Mouse (Mus musculus): ENCODE measurements around the gene Trp53rkb. TPM values are rescaled to one million over a fixed set of nuclear protein-coding genes. Genes with fewer than 3 reads are reported as not detected.

The Trp53rkb gene
- polyA plus RNA-seq, 1 experiment from 2014 or later: 8.2 TPM

DNA sequence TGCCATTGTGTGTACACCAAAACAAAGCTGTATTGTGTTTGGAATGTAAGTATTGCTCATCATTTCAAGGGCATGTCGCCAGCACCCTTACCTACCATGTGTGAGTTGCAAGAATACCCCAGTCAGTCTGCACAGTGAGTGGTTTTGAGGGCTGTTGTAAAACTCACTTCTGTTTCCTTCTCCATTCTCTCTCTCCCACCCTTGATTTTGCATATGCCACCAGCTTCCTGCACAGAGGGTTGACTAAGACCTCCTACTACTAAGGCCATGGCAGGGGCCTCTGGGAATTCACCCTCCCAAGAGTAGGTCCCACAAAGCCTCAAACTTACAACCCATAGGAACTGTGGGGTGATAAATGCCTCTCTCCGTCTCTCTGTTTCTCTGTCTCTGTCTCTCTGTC, 9.1 kb downstream of the Trp53rkb start:
- no peak for ATAC-seq (ENCODE audit: low FRiP score)
- 79% methylated on average over 2 of the region's 2 CpGs for WGBS
- 0 out of 2 replicates have a peak, but pooled peaks cover 6% of the 10 kb centered on the region for H3K27me3 ChIP-seq
- no peak overlapping the region for H3K4me3 ChIP-seq
- no peak overlapping the region for H3K9ac ChIP-seq
- H3K9me3 ChIP-seq: no peaks in the 10 kb centered on the region
- H3K27ac ChIP-seq: no peak overlapping the region
- peaks cover 7% of the 10 kb centered on the region for H3K4me1 ChIP-seq (replicated peaks)
- H3K4me2 ChIP-seq: no peak overlapping the region
- peaks cover 34% of the 10 kb centered on the region for H3K36me3 ChIP-seq

DNA sequence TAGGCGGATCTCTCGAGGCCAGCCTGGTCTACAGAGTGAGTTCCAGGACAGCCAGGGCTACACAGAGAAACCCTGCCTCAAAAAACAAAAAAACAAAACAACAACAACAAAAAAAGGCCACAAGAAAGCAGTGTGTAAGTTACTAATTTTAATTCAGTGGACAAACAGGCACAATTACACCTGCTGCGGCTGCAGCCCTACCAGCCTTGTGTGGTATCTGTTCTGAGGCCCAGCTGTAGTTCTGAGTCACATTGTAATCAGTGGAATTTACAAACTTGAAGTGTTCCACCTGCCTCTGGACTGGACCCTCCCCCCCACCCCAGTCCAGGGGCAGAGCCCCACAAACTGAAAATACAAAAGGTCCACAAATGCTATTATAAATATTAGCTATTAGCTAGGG, 11.0 kb downstream of the Trp53rkb start:
- WGBS: 93% methylated on average over 3 of the region's 3 CpGs
- peaks cover 16% of the 10 kb centered on the region for H3K36me3 ChIP-seq
- no peak overlapping the region for H3K4me3 ChIP-seq
- ATAC-seq (ENCODE audit: low FRiP score): no peak
- H3K9me3 ChIP-seq: no peaks in the 10 kb centered on the region
- H3K4me1 ChIP-seq (replicated peaks): peaks cover 14% of the 10 kb centered on the region
- no peak overlapping the region for H3K4me2 ChIP-seq
- H3K27me3 ChIP-seq: 0 out of 2 replicates have a peak, but pooled peaks cover 6% of the 10 kb centered on the region
- H3K27ac ChIP-seq: no peak overlapping the region
- no peak overlapping the region for H3K9ac ChIP-seq

DNA sequence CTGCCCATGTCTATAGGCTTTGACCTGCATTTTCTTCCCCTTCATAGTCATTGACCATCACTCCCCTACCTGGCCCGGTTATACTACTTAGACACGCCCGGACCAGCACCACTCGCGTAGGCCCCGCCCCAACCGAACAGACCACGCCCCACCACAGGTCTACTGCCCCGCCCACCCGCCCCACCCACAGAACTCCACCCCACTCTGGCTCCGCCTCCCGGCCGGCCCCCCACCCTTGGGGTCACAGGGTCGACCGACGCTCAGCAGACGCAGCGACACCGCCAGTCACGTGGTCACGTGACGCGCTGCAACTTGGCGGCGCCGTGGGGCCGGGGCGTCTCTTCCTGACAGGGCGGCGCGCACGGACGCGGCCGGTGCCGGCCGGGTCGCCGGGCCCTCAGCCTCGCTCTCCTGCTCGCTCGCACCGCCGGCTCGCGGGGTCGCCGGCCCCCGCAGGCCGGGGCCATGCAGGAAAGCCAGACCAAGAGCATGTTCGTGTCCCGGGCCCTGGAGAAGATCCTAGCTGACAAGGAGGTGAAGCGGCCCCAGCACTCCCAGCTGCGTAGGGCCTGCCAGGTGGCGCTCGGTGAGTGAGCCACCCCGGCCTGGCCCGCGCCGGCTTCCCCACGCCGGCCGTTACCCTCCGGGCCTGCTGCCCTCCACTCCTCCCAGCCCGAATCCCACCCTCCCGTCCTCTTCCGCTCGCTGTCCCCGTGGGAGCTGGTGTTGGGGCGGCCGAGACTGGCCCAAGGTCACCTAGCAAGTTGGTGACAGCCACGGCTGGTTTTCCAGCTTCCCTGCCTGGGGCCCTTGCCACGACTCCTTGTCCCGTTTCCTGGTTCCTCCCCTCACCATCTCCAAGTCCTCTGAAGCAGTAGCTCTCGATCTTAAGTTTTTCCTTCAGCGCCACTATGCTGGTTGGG, 13.2 kb downstream of the Trp53rkb start, which contains the start of gene Arfgef2:
Gene Arfgef2 (plus strand): TSS at position 339 of the 923 bp plus-strand sequence.
- peak; percentile 90 for ATAC-seq (ENCODE audit: low FRiP score)
- no peaks in the 10 kb centered on the region for H3K9me3 ChIP-seq
- H3K27ac ChIP-seq: peak within 1 kb of the TSS; percentile 66
- H3K4me1 ChIP-seq (replicated peaks): peaks cover 22% of the 10 kb centered on the region
- WGBS: under 1% methylated on average over 71 of the region's 76 CpGs
- H3K36me3 ChIP-seq: no peaks in the 10 kb centered on the region
- peak within 1 kb of the TSS; percentile 76 for H3K4me3 ChIP-seq
- H3K27me3 ChIP-seq: 0 out of 2 replicates have a peak, but pooled peaks cover 6% of the 10 kb centered on the region
- H3K9ac ChIP-seq: peak within 1 kb of the TSS; percentile 91
- H3K4me2 ChIP-seq: peak within 1 kb of the TSS; percentile 80

DNA sequence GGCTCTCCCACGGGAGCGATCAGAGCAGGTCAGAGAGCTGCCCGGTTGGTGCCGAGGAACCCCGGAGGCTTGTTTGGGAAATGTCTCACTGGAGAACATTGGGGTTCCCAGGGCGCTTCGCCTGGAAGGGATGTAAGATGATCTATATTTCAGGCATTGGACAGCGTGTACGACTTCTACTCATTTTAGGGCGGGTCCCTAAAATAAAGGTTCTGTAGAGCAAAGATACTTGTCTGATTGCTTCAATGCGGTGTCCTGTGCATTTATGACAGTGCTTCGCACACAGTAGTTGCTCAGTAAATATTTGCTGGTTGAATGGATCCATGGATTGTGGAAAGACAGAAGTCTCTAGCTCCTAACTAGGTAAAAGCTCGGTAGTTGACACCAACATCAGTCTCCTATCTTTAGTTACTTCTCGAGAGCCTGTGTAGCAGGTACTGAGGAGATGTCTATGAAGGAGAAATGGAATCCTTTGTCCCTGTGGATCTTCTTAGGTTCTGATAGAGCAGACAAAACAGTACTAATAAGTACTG, 13.9 kb downstream of the Trp53rkb start:
- H3K9me3 ChIP-seq: no peaks in the 10 kb centered on the region
- H3K4me1 ChIP-seq (replicated peaks): peaks cover 22% of the 10 kb centered on the region
- no peaks in the 10 kb centered on the region for H3K36me3 ChIP-seq
- H3K9ac ChIP-seq: peak overlapping the region; percentile 91
- H3K4me3 ChIP-seq: peak overlapping the region; percentile 76
- peak overlapping the region; percentile 80 for H3K4me2 ChIP-seq
- ATAC-seq (ENCODE audit: low FRiP score): no peak
- 27% methylated on average over 14 of the region's 14 CpGs for whole genome bisulfite sequencing
- H3K27ac ChIP-seq: peak overlapping the region; percentile 66
- H3K27me3 ChIP-seq: 0 out of 2 replicates have a peak, but pooled peaks cover 6% of the 10 kb centered on the region

DNA sequence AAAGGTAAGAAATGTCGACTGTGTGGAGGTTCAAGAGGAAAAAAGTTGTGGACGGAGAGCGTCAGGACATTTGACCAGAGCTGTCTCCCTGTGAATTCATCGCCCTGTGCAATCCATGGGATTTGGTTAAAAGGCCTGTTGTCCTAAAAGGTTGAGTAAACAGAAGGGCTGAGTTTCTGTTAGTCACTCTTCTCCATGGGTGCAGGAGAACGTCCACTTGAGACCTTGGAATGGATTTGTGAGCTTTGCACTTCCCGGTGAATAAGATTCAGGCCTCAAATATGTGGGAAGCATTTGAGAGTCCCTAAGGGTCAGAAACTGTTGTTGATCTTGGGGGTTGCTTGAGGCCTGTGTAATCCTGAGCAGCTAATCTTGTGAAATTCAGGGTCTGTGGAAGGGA, 14.5 kb downstream of the Trp53rkb start:
- no peaks in the 10 kb centered on the region for H3K9me3 ChIP-seq
- 77% methylated on average over 6 of the region's 6 CpGs for WGBS
- no peak overlapping the region for H3K27ac ChIP-seq
- H3K4me2 ChIP-seq: peak overlapping the region; percentile 80
- H3K4me3 ChIP-seq: no peak overlapping the region; the same call in 1 of the 2 replicates
- peaks cover 22% of the 10 kb centered on the region for H3K4me1 ChIP-seq (replicated peaks)
- H3K27me3 ChIP-seq: 0 out of 2 replicates have a peak, but pooled peaks cover 6% of the 10 kb centered on the region
- no peak overlapping the region; the same call in 1 of the 2 replicates for H3K9ac ChIP-seq
- ATAC-seq (ENCODE audit: low FRiP score): no peak
- H3K36me3 ChIP-seq: no peaks in the 10 kb centered on the region

DNA sequence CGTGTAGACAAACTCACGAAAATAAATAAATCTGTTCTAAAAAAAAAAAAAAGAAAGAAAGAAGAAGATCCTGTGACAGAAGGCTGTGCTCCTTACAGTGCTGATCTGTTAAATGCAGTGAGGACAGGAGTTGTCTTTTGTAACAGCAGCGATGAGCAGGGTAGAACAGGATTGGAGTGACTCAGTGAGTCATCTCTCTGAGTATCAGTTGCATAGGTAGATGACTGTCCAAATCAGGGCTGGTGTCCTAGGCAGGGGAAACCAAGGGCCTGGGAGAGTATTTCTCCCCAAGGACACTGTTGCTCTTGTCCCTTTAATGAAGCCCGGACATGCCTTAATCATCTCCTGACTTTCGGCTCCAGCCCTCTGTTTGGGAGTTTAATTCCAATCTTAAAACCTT, 17.2 kb downstream of the Trp53rkb start:
- Histone ChIP-seq H3K9me3 (no peaks in the 10 kb centered on the region), H3K4me1 (replicated peaks) (peaks cover 22% of the 10 kb centered on the region), H3K27ac (no peak overlapping the region), H3K27me3 (no peaks in the 10 kb centered on the region), H3K4me2 (no peak overlapping the region), H3K36me3 (no peaks in the 10 kb centered on the region), H3K4me3 (no peak overlapping the region), H3K9ac (no peak overlapping the region)
- 95% methylated on average over 5 of the region's 5 CpGs for WGBS
- ATAC-seq (ENCODE audit: low FRiP score): no peak

DNA sequence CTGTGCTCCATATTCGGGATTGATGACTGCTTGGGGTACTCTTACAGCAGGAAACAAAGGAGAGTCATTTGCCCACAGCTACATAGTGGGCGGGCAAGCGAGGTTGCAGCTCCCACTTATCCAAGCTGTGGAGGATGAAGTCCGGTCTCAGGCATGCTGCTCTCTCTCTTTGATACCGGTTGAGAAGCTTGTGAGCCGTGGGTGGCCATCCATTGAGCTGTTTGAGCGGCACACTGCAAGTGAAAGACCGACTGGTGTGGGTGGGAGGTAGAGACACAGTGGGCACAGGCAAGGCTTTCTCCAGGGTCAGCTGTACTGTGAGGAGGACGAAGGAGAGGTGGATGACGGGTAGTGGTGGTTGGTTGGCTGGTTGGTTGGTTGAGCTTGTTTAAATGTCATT, 18.5 kb downstream of the Trp53rkb start:
- no peak overlapping the region for H3K9ac ChIP-seq
- WGBS: 85% methylated on average over 10 of the region's 10 CpGs
- ATAC-seq (ENCODE audit: low FRiP score): no peak

DNA sequence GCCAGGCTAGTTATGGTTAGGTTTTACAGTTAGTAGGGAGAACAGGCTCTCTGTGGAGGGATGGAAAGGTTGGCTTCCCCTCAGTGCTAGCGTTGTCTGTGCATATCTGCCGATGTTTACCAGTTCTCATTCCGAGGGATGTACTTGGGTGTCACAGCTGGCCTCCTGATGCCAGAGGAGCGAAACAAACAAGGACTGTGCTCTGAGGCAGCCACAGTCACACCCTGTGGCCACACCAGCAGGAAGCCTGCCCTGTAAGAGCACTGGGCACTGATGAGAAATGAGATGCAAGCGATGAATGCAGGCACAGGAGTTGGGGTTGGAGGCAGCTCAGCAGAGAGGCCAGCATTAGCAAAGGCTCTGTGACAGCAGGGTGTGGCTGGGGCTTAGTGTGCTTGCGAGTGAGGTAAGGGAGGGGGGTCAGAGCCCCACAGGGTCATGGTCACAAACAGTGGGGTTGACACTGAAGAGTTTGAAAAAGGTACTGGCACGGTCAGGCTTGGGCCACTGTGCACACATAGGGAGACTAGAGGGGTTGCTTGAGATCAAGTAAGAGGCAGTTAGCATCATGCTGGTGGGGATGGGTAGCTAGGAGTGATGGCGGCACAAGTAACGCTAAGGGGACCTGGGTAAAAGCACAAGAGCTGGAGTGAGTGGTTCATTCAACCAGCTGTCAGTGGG, 26.3 kb downstream of the Trp53rkb start:
- Histone ChIP-seq H3K36me3 (no peaks in the 10 kb centered on the region), H3K4me2 (no peak overlapping the region), H3K4me1 (replicated peaks) (peaks cover 12% of the 10 kb centered on the region), H3K27ac (no peak overlapping the region), H3K9me3 (no peaks in the 10 kb centered on the region), H3K9ac (no peak overlapping the region), H3K4me3 (no peak overlapping the region), H3K27me3 (no peaks in the 10 kb centered on the region)
- 86% methylated on average over 9 of the region's 9 CpGs for WGBS
- ATAC-seq (ENCODE audit: low FRiP score): no peak

More for the DNA sequence above, 18.5 kb downstream of the Trp53rkb start:
- Histone ChIP-seq H3K4me2 (no peak overlapping the region), H3K27me3 (no peaks in the 10 kb centered on the region), H3K4me3 (no peak overlapping the region), H3K27ac (no peak overlapping the region), H3K36me3 (no peaks in the 10 kb centered on the region), H3K9me3 (no peaks in the 10 kb centered on the region), H3K4me1 (replicated peaks) (peaks cover 21% of the 10 kb centered on the region)

DNA sequence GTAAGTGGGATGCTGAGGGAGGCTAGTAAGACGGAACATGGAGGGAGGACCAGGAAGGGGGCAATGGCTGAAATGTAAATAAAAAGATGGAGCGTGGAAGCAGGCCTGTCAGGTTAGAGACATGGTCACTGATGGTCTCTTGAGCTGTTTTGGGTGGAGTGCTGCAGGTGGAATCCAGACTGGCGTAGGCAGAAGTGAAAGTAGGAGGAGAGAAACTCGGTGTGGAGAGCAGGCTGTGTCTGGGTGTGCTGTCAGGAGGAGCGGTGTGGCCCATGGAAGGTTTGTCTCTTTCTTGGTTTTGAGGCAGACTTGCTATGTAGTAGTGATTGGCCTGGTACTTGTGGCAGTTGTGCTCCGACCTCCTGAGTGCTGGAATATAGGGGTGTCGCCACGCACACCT, 27.5 kb downstream of the Trp53rkb start:
- H3K36me3 ChIP-seq: no peaks in the 10 kb centered on the region
- no peak overlapping the region for H3K27ac ChIP-seq
- WGBS: 91% methylated on average over 8 of the region's 8 CpGs
- ATAC-seq (ENCODE audit: low FRiP score): no peak
- H3K4me2 ChIP-seq: no peak overlapping the region
- H3K4me3 ChIP-seq: no peak overlapping the region
- no peaks in the 10 kb centered on the region for H3K27me3 ChIP-seq
- no peak overlapping the region for H3K9ac ChIP-seq
- H3K9me3 ChIP-seq: no peaks in the 10 kb centered on the region
- H3K4me1 ChIP-seq (replicated peaks): peaks cover 12% of the 10 kb centered on the region

DNA sequence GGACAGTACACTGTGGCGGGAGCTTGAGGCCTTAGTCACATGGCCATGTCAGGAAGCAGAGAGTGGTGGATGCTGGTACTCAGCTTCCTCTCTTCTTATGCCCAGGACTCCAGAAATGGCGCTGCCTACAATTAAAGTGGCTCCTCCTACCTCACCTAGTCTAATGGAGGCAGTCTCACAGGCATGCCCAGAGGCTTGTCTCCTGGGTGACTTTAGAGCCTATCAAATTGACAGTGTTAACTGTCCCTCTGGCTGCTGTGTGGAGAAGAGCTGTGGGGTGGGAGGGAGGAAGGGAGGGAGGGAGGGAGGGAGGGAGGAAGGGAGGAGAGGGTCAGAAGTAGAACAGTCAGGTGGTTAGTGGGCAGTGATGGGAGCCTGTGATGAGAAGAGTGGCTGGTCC, 28.5 kb downstream of the Trp53rkb start:
- Histone ChIP-seq H3K9me3 (no peaks in the 10 kb centered on the region), H3K4me1 (replicated peaks) (peaks cover 12% of the 10 kb centered on the region), H3K4me2 (no peak overlapping the region), H3K9ac (no peak overlapping the region), H3K4me3 (no peak overlapping the region), H3K27me3 (no peaks in the 10 kb centered on the region), H3K36me3 (no peaks in the 10 kb centered on the region), H3K27ac (no peak overlapping the region)
- WGBS: 60% methylated on average over 2 of the region's 2 CpGs
- ATAC-seq (ENCODE audit: low FRiP score): no peak

DNA sequence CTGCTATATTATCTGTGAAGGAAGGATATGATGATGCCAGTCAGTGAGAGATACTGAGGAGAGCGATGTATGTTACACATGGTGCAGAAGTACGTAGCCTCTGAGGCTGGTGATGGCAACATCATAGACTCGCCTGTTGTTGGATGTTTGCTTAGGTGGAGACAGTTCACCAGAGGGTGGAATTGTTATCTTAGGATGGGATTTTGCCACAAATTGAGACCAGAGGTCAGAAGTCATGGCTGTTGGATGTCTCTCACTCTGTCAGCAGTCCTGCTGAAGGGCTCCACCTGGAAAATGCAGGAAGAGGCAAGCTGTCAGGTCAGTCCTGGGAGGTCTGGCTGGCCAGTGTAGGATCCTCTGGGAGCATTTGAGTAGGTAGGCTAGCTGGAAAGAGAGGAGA, 29.1 kb downstream of the Trp53rkb start:
- whole genome bisulfite sequencing: 92% methylated on average over 3 of the region's 3 CpGs
- Histone ChIP-seq H3K27ac (no peak overlapping the region), H3K4me2 (no peak overlapping the region), H3K27me3 (no peaks in the 10 kb centered on the region), H3K9me3 (no peaks in the 10 kb centered on the region), H3K9ac (no peak overlapping the region), H3K4me3 (no peak overlapping the region), H3K36me3 (no peaks in the 10 kb centered on the region), H3K4me1 (replicated peaks) (peaks cover 12% of the 10 kb centered on the region)
- ATAC-seq (ENCODE audit: low FRiP score): no peak

DNA sequence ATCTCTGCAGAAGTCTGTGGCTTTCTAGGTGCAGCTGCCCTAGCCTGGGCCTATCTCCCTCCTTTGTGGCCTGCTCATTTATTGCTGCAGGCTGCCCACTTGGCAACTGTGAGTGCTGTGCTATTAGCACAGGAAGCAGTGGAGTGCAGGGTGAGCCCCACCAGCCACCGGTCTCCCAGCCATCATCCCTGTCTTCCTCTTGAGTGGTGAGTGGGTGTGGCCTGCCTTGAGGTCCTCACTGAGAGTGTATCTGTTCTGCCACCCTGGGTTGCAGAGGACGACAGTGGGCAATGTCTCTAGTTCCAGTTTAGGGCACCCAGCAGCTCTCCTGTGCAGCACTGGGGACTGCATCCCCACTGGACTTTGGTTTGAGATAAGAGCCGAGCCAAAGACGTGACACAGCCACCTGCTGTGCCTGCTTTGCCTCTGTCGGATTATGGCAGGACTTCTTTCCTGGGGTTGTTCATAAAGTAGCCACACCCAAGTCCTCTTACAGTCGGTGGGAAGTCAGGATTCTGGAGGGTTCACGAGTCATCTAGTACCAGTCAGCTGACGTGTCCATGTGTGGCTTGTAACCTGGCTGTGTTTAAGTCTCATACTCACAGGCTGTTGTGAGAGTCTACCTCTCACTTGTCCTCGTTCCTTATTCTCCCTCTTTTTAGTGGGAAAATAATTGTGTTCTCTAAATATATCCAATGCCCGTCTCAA, 29.9 kb downstream of the Trp53rkb start:
- 77% methylated on average over 10 of the region's 10 CpGs for WGBS
- Histone ChIP-seq H3K36me3 (peaks cover 1% of the 10 kb centered on the region), H3K4me2 (no peak overlapping the region), H3K27me3 (no peaks in the 10 kb centered on the region), H3K27ac (no peak overlapping the region), H3K4me3 (no peak overlapping the region), H3K9me3 (no peaks in the 10 kb centered on the region), H3K4me1 (replicated peaks) (peaks cover 12% of the 10 kb centered on the region), H3K9ac (peak overlapping the region; percentile 13; the same call in 1 of the 2 replicates)
- no peak for ATAC-seq (ENCODE audit: low FRiP score)
